Mouse (Mus musculus): ENCODE results near the gene Fam167b.

GRCm38 (mm10) chr4:129549306-129549705 is 29.0 kb downstream of the Fam167b start:
- TF ChIP-seq CTCF (IDR thresholded peaks at IDR 0.05; ENCODE audit: borderline replicate concordance, control insufficient read depth, extremely low read depth, insufficient read depth, low read length, poor library complexity) (no peak), POLR2A (IDR thresholded peaks at IDR 0.05; ENCODE audit: control insufficient read depth, extremely low read depth, insufficient read depth, low read length, poor library complexity) (no peak)
